Mouse (Mus musculus) brain, embryonic 14.5 days (tissue): ENCODE measurements at regions not wholly inside any gene's neighbourhood (a gene's known extent, or its start where the extent isn't known, plus 50 kb on each side); places are given as distances from the start of the nearest gene placed in this dataset.

Source experiments
- CTCF ChIP-seq: fragments of 200-500 bp; IDR thresholded peaks from 2 replicates; pipeline ENCODE4 v1.5.1; 2012; ENCODE audit warnings: inconsistent platforms, mild to moderate bottlenecking, moderate library complexity, borderline replicate concordance; ENCODE audit not compliant: insufficient read depth, insufficient read length; ENCODE audit errors: extremely low read depth
- POLR2A ChIP-seq: fragments of 200-500 bp; IDR thresholded peaks from 2 replicates; pipeline ENCODE4 v1.6.1; 2012; ENCODE audit warnings: mild to moderate bottlenecking, inconsistent platforms, borderline replicate concordance; ENCODE audit not compliant: poor library complexity, insufficient read depth, insufficient read length, severe bottlenecking; ENCODE audit errors: extremely low read depth

DNA sequence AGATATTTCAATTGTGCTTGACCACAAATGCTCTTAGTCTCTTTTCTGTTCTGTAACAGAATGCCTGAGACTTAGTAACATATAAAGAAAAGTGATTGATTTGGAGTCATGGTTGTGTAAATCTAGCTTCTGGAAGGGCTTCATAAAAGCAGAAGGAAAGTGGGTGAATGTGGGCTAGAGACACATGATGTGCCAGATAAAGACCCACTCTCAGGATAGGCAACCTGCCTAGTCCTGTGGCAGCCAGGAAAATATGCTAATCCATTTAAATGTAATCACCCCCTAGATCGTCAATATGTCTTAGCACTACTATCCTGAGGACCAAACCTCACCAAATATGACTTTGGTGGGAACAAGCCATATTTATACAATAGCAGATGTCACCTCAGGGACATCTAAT is 601.8 kb upstream of the Tle4 start:
- TF ChIP-seq CTCF = no peak
- no peak for TF ChIP-seq POLR2A
